Mouse (Mus musculus): ENCODE data around the gene Myo18a.

DNA sequence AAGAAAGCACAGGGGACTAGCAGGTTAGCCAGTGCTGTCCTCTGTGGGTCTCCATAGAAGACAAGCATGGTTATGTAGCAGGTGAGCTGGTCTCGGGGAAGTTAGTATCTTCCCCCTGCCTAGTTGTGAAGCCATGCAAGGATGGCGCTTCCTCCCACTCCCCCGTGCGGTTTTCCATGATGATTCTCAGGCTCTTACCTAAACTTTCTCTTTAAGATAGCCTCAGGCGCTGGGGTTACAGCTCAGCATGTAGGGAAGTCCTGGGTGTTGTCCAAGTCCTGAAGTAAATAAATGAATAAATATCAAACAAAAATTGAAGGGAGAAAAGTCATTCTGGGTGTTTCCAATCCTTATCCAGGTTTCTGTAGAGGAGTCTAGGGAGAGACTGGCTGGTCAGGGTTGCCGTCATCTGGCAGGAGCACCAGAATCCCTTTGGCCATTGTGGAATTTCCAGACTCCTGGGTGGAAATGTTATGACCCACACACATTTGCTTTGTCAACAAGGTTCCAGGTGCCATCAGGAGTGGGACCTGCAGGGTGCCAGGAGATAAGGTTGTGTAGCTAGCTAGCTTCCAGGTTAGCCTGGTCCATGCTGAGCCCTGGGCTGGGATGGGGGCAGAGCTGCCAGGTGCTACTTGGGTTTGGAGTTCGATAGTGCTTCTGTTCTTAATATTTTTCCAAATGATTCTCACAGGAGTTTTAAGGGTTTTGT lies 19.2 kb downstream of the Myo18a start:
- TF ChIP-seq CTCF (IDR thresholded peaks at IDR 0.05; ENCODE audit: low read depth), result no peak
- no peak for TF ChIP-seq EP300 (IDR thresholded peaks at IDR 0.05; ENCODE audit: low read depth)

Data from heart, postnatal 0 days (tissue).